Mouse (Mus musculus) liver, embryonic 13.5 days (tissue): ENCODE measurements at regions not wholly inside any gene's neighbourhood (a gene's known extent, or its start where the extent isn't known, plus 50 kb on each side); places are given as distances from the start of the nearest gene placed in this dataset.

ENCODE experiments used
- ATAC-seq: fragments of 200-750 bp; cut with Nextera tagmentation; 2 replicates; pipeline ENCODE4 v1.8.0; 2017; ENCODE audit warnings: low read depth, mild to moderate bottlenecking, moderate number of reproducible peaks, moderate library complexity
- DNase-seq: peaks from one replicate; pipeline ENCODE4 v3.0.0; 2022
- H3K27ac ChIP-seq: fragments of 300-500 bp; sonication (generic); 2 replicates; pipeline ENCODE4 v1.5.1; 2015; ENCODE audit warnings: moderate library complexity, mild to moderate bottlenecking, inconsistent platforms
- H3K27me3 ChIP-seq: fragments of 300-500 bp; sonication (generic); 2 replicates; pipeline ENCODE4 v1.6.1; 2015; ENCODE audit warnings: mild to moderate bottlenecking, inconsistent platforms
- H3K36me3 ChIP-seq: fragments of 300-500 bp; sonication (generic); 2 replicates; pipeline ENCODE4 v1.6.1; 2015; ENCODE audit warnings: mild to moderate bottlenecking, inconsistent platforms
- H3K4me1 ChIP-seq: fragments of 300-500 bp; sonication (generic); replicated peaks from 2 replicates; pipeline ENCODE4 v1.6.1; 2015; ENCODE audit warnings: inconsistent platforms
- H3K4me2 ChIP-seq: fragments of 300-500 bp; sonication (generic); 2 replicates; pipeline ENCODE4 v1.6.1; 2015; ENCODE audit warnings: inconsistent platforms, mild to moderate bottlenecking, moderate library complexity
- H3K4me3 ChIP-seq: fragments of 300-500 bp; sonication (generic); replicated peaks from 2 replicates; pipeline ENCODE4 v1.5.1; 2015; ENCODE audit warnings: mild to moderate bottlenecking, inconsistent platforms
- H3K9ac ChIP-seq: fragments of 300-500 bp; sonication (generic); 2 replicates; pipeline ENCODE4 v1.6.1; 2015; ENCODE audit warnings: mild to moderate bottlenecking, inconsistent platforms
- H3K9me3 ChIP-seq: fragments of 300-500 bp; sonication (generic); replicated peaks from 2 replicates; pipeline ENCODE4 v1.6.1; 2016; ENCODE audit warnings: inconsistent platforms
- WGBS: fragments of 180-500 bp; shearing (Covaris S2); methylation state at CpG from one replicate; pipeline ENCODE4 v1.1.7; 2015; ENCODE audit not compliant: insufficient replicate concordance; 5-methylcytosine and 5-hydroxymethylcytosine counted together

DNA sequence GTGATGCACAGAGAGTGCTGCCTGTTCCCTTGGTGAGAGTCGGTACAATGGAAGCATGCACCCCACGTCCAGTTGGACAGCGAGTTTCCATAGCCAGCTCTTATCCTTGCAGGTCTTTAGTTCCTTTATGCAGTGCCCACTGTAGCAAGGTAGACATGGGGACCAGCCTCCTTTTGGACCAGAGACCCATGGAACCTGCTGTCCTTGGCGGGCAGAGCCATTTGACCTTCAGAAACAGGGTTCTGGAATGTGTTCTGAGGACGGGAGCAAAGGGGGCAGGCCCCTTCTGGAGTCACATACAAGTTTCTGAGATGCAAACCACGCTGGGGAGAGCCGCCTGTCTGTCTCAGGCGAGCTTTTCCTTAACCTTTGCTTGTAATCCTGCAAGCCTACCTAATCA lies 188.1 kb downstream of the Emx2 start:
- no peak for DNase-seq
- no peaks in the 10 kb centered on the region for H3K9me3 ChIP-seq

DNA sequence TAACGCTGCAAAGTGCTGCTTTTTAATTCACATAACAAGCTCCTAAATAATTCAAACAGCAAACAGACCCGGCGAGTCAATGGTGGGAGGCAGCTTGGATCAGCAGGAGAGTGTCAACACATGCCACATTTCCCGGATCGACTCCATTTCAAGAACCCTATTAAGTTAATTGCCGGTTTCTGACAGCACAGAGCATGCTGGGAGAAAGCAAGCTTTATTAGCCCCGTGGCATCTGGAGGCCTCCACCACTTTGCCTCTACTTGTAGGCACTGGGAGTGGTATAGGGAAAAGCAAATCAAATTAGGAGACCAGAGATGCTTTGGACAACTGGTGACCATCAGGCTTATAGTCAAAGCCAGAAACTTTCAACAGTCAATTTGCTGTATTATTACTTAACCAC lies 188.5 kb downstream of the Emx2 start:
- no peaks in the 10 kb centered on the region for H3K36me3 ChIP-seq
- no peak overlapping the region for H3K9ac ChIP-seq
- no peaks in the 10 kb centered on the region for H3K27me3 ChIP-seq
- no peak overlapping the region for H3K27ac ChIP-seq
- ATAC-seq (no peak), DNase-seq (no peak)
- H3K9me3 ChIP-seq: no peaks in the 10 kb centered on the region
- H3K4me3 ChIP-seq: no peak overlapping the region
- no peaks in the 10 kb centered on the region for H3K4me1 ChIP-seq
- 69% methylated on average over 7 of the region's 7 CpGs for WGBS
- H3K4me2 ChIP-seq: no peak overlapping the region

More for the DNA sequence above, 188.1 kb downstream of the Emx2 start:
- no peak for ATAC-seq
- Histone ChIP-seq H3K9ac (no peak overlapping the region), H3K4me1 (no peaks in the 10 kb centered on the region), H3K4me2 (no peak overlapping the region), H3K27ac (no peak overlapping the region), H3K36me3 (no peaks in the 10 kb centered on the region), H3K27me3 (no peaks in the 10 kb centered on the region), H3K4me3 (no peak overlapping the region)
- 56% methylated on average over 8 of the region's 8 CpGs for WGBS

DNA sequence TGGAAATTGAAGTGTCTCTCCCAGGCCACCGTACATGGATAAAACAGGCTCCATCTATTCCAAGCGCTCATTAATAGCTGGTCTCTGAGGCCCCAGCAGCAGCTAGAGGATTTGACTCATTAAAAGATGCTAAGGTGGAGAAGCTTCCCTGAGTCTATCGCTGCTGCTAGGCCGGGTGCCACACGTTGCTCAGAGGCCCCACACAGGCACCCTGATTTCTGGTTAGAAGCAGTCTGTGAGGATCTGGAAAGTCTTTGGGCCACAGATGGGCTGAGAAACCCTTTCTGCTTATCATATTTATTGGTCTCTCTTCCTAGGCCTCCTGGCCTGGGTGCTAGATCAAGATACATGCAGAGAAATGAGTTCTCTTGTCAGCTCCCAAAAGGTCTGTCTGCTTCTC lies 191.2 kb downstream of the Emx2 start:
- Histone ChIP-seq H3K27ac (no peak overlapping the region), H3K4me1 (no peaks in the 10 kb centered on the region), H3K4me2 (no peak overlapping the region), H3K9me3 (no peaks in the 10 kb centered on the region), H3K36me3 (no peaks in the 10 kb centered on the region), H3K4me3 (no peak overlapping the region), H3K9ac (no peak overlapping the region), H3K27me3 (no peaks in the 10 kb centered on the region)
- WGBS: 72% methylated on average over 5 of the region's 5 CpGs
- ATAC-seq (no peak), DNase-seq (no peak)

DNA sequence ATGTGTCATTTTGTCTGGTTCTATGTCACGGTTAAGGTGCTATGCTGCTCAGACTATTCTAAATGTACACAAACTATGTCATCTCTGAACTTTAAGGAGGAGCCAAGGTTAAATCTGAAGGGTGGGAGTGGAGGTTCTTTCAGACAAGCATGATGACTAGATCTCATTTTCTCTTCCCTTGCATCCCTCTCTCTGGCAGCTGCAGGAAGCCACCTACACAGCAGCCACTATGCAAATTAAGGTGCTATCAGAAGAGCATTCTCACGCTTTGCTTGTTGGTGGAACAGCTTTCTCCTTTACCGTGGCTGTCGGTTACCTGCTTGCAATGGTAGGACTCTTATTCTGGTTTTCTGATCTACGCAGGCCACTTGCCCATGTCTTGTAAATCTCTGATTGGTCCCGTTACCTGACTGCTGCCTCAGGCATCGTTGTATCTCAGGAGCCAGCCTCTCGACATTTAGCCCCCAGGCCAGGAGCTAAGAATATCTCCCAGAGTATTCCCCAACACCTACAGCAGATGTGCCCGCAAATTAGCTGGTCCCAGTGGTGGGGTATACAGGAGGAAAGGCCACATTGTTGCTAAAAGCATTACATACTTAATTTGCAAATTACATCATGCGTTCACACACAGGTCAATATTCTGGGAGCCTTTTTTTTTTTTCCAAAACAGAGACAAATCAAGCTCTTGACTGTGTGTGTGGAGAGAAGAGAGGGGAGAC lies 192.6 kb downstream of the Emx2 start:
- DNase-seq (no peak), ATAC-seq (no peak)
- Histone ChIP-seq H3K4me3 (no peak overlapping the region), H3K9me3 (no peaks in the 10 kb centered on the region), H3K36me3 (no peaks in the 10 kb centered on the region), H3K4me2 (no peak overlapping the region), H3K27me3 (no peaks in the 10 kb centered on the region), H3K9ac (no peak overlapping the region), H3K27ac (no peak overlapping the region), H3K4me1 (no peaks in the 10 kb centered on the region)
- WGBS: 56% methylated on average over 10 of the region's 10 CpGs

DNA sequence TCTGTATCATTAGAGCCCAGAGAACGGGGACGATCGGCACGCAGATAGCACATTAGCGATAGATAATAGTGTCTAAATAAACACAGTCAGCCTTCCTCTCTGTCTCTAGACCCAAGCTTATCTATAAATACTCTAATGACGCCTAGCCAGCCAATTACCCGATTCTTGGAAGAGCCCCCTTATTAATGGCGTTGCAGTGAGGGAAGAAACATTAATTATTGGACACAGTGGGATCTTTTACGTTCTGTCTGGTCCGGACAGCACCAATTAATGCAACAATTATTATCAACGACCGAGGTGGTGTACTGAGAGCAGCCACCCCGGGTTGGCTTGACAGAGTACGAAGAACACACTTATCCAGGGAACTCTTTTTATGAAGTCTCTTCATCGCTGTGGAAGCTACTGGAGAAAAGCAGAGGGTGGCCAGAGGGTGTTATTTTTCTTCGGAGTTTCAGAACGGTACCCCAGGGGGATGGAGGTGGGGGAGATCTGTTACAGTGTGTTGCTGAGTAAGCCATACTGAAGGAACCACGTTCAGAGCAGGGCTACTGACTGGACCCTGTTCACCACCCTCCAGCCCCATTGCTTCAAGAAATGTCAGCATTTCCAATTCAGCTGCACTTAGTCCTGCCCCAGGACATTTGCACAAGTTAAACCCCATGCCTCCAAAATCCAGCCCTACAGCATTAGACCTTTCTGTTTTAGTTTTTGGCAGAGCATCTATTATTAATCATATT lies 195.6 kb downstream of the Emx2 start:
- Histone ChIP-seq H3K4me2 (no peak overlapping the region), H3K36me3 (no peaks in the 10 kb centered on the region), H3K27me3 (no peaks in the 10 kb centered on the region), H3K27ac (no peak overlapping the region), H3K4me3 (no peak overlapping the region), H3K9ac (no peak overlapping the region), H3K9me3 (no peaks in the 10 kb centered on the region), H3K4me1 (no peaks in the 10 kb centered on the region)
- no peak for ATAC-seq
- 64% methylated on average over 18 of the region's 18 CpGs for WGBS
- no peak for DNase-seq

DNA sequence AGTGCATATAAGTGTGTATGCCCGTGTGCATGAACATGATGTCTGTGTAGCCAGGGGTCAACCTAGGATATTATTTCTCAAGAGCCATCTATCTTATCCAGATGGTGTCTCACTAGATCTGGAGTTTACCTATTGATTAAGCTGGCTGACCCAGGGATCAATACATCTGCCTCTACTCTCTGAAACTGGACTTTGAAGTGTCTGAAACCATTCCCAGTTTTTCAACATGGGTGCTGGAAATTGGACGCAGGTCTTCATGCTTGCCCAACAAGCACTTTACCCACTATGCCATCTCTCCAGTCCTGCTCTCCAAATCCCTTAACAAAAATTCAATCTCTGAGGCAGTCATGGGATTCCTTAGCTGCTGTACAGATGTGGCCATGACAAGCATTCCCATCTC lies 197.1 kb downstream of the Emx2 start:
- Histone ChIP-seq H3K27me3 (no peaks in the 10 kb centered on the region), H3K36me3 (no peaks in the 10 kb centered on the region), H3K4me2 (no peak overlapping the region), H3K9ac (no peak overlapping the region), H3K4me3 (no peak overlapping the region), H3K27ac (no peak overlapping the region), H3K4me1 (no peaks in the 10 kb centered on the region), H3K9me3 (no peaks in the 10 kb centered on the region)
- 70% methylated on average over 2 of the region's 2 CpGs for WGBS
- no peak for ATAC-seq
- DNase-seq: no peak

DNA sequence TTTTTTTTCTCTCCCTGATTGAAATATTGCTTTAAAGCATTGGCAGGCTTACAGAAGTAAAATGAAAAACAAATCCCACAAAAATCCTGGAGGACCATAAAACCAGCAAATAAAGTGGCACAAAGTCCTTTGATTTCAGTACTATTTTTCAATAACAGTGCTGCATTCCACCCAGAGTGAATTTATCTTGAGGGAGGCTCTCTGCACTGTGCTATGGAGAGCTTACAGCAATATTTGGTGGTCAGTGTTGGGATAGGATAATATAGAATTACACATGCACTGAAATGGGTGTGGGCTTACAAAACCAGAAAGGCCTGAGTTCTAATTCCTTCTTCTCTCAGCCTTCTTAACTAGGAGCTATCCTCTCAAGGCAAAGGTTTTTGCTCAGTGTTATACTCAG lies 211.6 kb downstream of the Emx2 start:
- H3K4me2 ChIP-seq: no peak overlapping the region
- ATAC-seq (no peak), DNase-seq (no peak)
- no peaks in the 10 kb centered on the region for H3K4me1 ChIP-seq
- no peaks in the 10 kb centered on the region for H3K36me3 ChIP-seq
- no peak overlapping the region for H3K4me3 ChIP-seq
- no peak overlapping the region for H3K9ac ChIP-seq
- no peaks in the 10 kb centered on the region for H3K27me3 ChIP-seq
- no peaks in the 10 kb centered on the region for H3K9me3 ChIP-seq
- H3K27ac ChIP-seq: no peak overlapping the region

DNA sequence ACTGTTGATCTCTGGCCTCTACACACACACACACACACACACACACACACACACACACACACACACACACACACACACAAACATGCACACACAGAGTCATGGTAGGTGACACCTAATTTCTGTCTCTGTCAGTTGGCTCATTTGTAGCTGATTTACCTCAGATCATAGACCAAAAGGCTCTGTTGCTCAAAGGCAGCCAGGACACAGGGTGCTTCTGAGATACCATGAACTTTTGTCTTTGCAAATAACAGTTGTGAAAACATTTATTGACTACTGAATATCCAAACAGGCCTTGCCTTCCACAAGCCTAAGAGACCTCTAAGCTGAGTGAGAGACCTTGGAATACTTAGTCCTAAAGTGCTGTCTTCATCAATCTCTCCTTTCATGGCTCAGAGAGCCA lies 215.4 kb downstream of the Emx2 start:
- no peaks in the 10 kb centered on the region for H3K4me1 ChIP-seq
- H3K27me3 ChIP-seq: no peaks in the 10 kb centered on the region
- no peaks in the 10 kb centered on the region for H3K9me3 ChIP-seq
- H3K4me2 ChIP-seq: no peak overlapping the region
- ATAC-seq (no peak), DNase-seq (no peak)
- H3K4me3 ChIP-seq: no peak overlapping the region
- H3K36me3 ChIP-seq: no peaks in the 10 kb centered on the region
- no peak overlapping the region for H3K9ac ChIP-seq
- no peak overlapping the region for H3K27ac ChIP-seq

DNA sequence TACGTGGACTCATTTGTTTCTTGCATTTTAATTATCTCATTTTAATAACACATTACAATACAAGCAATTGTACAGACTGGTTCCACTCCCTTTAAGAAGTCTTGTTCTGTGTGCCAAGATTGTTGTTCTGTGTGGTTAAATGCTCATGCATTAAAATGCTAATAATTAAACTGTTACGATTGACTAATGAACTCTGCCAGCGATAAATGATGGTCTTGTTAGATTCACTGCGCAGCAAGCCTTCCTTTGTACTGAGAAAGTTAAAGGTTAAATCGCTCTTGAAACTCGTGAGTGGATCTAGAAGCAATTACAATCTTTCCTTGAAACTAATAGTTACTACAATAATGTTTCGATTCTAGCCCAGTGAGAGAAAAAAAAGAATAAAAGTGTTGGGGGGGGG lies 221.0 kb downstream of the Emx2 start:
- no peaks in the 10 kb centered on the region for H3K27me3 ChIP-seq
- H3K9ac ChIP-seq: no peak overlapping the region
- 68% methylated on average over 7 of the region's 7 CpGs for WGBS
- H3K4me1 ChIP-seq: no peaks in the 10 kb centered on the region
- no peak overlapping the region for H3K27ac ChIP-seq
- H3K4me2 ChIP-seq: no peak overlapping the region
- H3K4me3 ChIP-seq: no peak overlapping the region
- no peak for ATAC-seq
- no peak for DNase-seq
- H3K9me3 ChIP-seq: no peaks in the 10 kb centered on the region
- H3K36me3 ChIP-seq: no peaks in the 10 kb centered on the region

DNA sequence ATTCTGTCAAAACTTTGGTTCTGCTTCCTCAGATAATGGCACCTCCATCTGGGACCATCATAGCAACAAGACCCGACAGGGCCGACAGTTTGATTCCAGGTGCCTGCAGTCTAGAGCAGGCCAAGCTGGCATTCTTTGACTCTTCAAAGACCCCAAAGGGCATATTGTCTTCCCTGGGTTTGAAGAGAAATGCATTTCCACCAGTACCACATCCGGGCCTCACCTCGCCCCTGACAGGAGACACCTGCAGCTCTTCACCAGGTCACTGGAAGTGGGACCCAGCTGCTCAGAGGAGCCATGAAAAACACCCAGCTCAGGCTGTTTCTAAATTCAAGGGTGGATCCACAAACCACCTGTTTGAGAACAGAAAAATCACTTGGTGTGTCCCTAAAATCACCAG lies 222.2 kb downstream of the Emx2 start:
- H3K36me3 ChIP-seq: no peaks in the 10 kb centered on the region
- no peak overlapping the region for H3K27ac ChIP-seq
- H3K4me2 ChIP-seq: no peak overlapping the region
- no peaks in the 10 kb centered on the region for H3K4me1 ChIP-seq
- ATAC-seq (no peak), DNase-seq (no peak)
- no peak overlapping the region for H3K4me3 ChIP-seq
- no peak overlapping the region for H3K9ac ChIP-seq
- no peaks in the 10 kb centered on the region for H3K9me3 ChIP-seq
- WGBS: 86% methylated on average over 4 of the region's 4 CpGs
- no peaks in the 10 kb centered on the region for H3K27me3 ChIP-seq

DNA sequence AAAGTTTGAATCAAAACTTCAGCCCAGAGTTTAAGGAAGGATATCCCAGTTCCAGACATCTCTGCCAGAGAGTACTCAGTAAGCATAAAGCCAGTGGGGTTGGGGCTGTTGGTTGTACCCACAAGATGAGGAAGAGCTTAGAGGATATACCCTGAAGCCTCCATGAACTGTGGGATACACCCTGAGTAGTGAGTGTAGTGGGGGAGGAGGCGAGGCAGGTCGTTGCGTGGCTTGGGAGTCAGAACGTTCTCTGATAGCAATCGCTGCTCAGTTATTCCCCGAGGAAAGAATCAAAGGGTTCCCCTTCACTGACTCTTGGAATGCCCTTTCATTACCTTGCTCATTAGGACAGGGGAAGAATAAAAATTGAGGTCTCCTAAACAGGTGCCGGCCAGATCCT lies 226.1 kb downstream of the Emx2 start:
- Histone ChIP-seq H3K4me1 (no peaks in the 10 kb centered on the region), H3K4me3 (no peak overlapping the region), H3K27ac (no peak overlapping the region), H3K27me3 (no peaks in the 10 kb centered on the region), H3K4me2 (no peak overlapping the region), H3K36me3 (no peaks in the 10 kb centered on the region), H3K9ac (no peak overlapping the region), H3K9me3 (no peaks in the 10 kb centered on the region)
- 74% methylated on average over 7 of the region's 7 CpGs for WGBS
- DNase-seq (no peak), ATAC-seq (no peak)
